Mouse (Mus musculus) liver, adult 2 months (tissue): ENCODE measurements at regions not wholly inside any gene's neighbourhood (a gene's known extent, or its start where the extent isn't known, plus 50 kb on each side); places are given as distances from the start of the nearest gene placed in this dataset.

Experiments used
- DNase-seq: peaks from one replicate; pipeline ENCODE4 v3.0.0-alpha.2; 2011; ENCODE audit warnings: low read depth, low spot score; ENCODE audit errors: extremely low read depth
- H3K27ac ChIP-seq: fragments of 200-500 bp; replicated peaks from 2 replicates; pipeline ENCODE4 v1.5.1; 2012; ENCODE audit warnings: low read depth, mild to moderate bottlenecking, control low read depth, inconsistent platforms, low read length; ENCODE audit not compliant: insufficient read depth
- H3K27me3 ChIP-seq: fragments of 200-500 bp; 2 replicates; pipeline ENCODE4 v1.6.1; 2012; ENCODE audit warnings: mild to moderate bottlenecking, moderate library complexity, low read length, inconsistent platforms; ENCODE audit not compliant: control insufficient read depth, insufficient read depth
- H3K36me3 ChIP-seq: fragments of 200-500 bp; 2 replicates; pipeline ENCODE4 v1.6.1; 2012; ENCODE audit warnings: low read length, inconsistent platforms; ENCODE audit not compliant: control insufficient read depth, insufficient read depth
- H3K4me1 ChIP-seq: fragments of 200-500 bp; 2 replicates; pipeline ENCODE4 v1.6.1; 2011; ENCODE audit warnings: low read length; ENCODE audit not compliant: control insufficient read depth, insufficient read depth
- H3K4me3 ChIP-seq: fragments of 200-500 bp; 2 replicates; pipeline ENCODE4 v1.5.1; 2011; ENCODE audit warnings: low read depth, mild to moderate bottlenecking, control low read depth, low read length, moderate library complexity; ENCODE audit not compliant: insufficient read depth
- H3K79me2 ChIP-seq: fragments of 200-500 bp; 2 replicates; pipeline ENCODE4 v1.6.1; 2012; ENCODE audit warnings: inconsistent platforms, mild to moderate bottlenecking, low read length, moderate library complexity; ENCODE audit not compliant: control insufficient read depth, insufficient read depth
- H3K9ac ChIP-seq: fragments of 200-500 bp; 2 replicates; pipeline ENCODE4 v1.6.1; 2012; ENCODE audit warnings: low read depth, mild to moderate bottlenecking, control low read depth, inconsistent platforms, low read length
- CTCF ChIP-seq: fragments of 200-500 bp; IDR thresholded peaks from 2 replicates; pipeline ENCODE4 v1.5.1; 2011; ENCODE audit warnings: low read depth, low read length, control low read depth
- POLR2A ChIP-seq: fragments of 200-500 bp; IDR thresholded peaks from 2 replicates; pipeline ENCODE4 v1.6.1; 2011; ENCODE audit warnings: low read length, control low read depth; ENCODE audit not compliant: insufficient read depth; ENCODE audit errors: extremely low read depth
- WGBS: fragments of 180-500 bp; shearing (Covaris S2); methylation state at CpG from one replicate; pipeline ENCODE4 v1.1.7; 2018; 5-methylcytosine and 5-hydroxymethylcytosine counted together

- no peaks in the 10 kb centered on the region for H3K79me2 ChIP-seq
- TF ChIP-seq CTCF = no peak
- TF ChIP-seq POLR2A = no peak
- 77% methylated on average over 5 of the region's 5 CpGs for WGBS
- no peaks in the 10 kb centered on the region for H3K36me3 ChIP-seq
- DNase-seq = no peak
- no peak overlapping the region for H3K9ac ChIP-seq
- H3K4me1 ChIP-seq = no peaks in the 10 kb centered on the region
- H3K4me3 ChIP-seq = no peak overlapping the region
- no peaks in the 10 kb centered on the region for H3K27me3 ChIP-seq
- H3K27ac ChIP-seq = no peak overlapping the region
Measured at GRCm38 (mm10) chr8:126644179-126644578, 50.4 kb upstream of the Irf2bp2 start.
